In genomic region chr6:145796191-145797023, GRCm38 (mm10) we compare ENCODE assay signal across 8 mouse cellular contexts. TPM values are rescaled to one million over a fixed set of nuclear protein-coding genes. Genes with fewer than 3 reads are reported as not detected.
DNase-seq lines count a peak whose midpoint lies in the region; ATAC-seq and TF ChIP-seq lines count a peak whose summit lies in the region.

No protein-coding gene starts in this region.

- no peak overlapping the region for H3K27ac ChIP-seq in heart, adult 2 months
- H3K27ac ChIP-seq in heart, postnatal 0 days (ENCODE audit: low read depth): peak overlapping the region; percentile 79
- peak overlapping the region; percentile 71 for H3K27ac ChIP-seq in lung, embryonic 15.5 days

- H3K27me3 ChIP-seq in heart, adult 2 months (ENCODE audit: control insufficient read depth, insufficient read depth, low read length): no peaks in the 10 kb centered on the region
- no peaks in the 10 kb centered on the region for H3K27me3 ChIP-seq in heart, postnatal 0 days (ENCODE audit: control insufficient read depth, insufficient read depth, low read length)
- no peaks in the 10 kb centered on the region for H3K27me3 ChIP-seq in lung, embryonic 15.5 days

- peak; percentile 61 for ATAC-seq in heart, postnatal 0 days (ENCODE audit: insufficient read depth, low read depth)
- ATAC-seq in lung, embryonic 15.5 days (ENCODE audit: borderline replicate concordance, extremely low read depth, low FRiP score, low TSS enrichment): no peak

- peaks cover 6% of the 10 kb centered on the region for H3K79me2 ChIP-seq in heart, adult 2 months (replicated peaks; ENCODE audit: control insufficient read depth, insufficient read depth, low read length)

- H3K4me2 ChIP-seq in heart, postnatal 0 days (ENCODE audit: low read depth, low read length): no peak overlapping the region; the same call in 1 of the 2 replicates
- H3K4me2 ChIP-seq in lung, embryonic 15.5 days: 0 out of 2 replicates have a peak overlapping the region, but pooled peaks have one; percentile 10

- no peak for TF ChIP-seq EP300 in heart, adult 2 months (IDR thresholded peaks at IDR 0.05; ENCODE audit: insufficient read depth, low read depth, low read length)
- 0 out of 2 replicates have a peak, but pooled peaks have one; percentile 12 for TF ChIP-seq EP300 in heart, postnatal 0 days (IDR thresholded peaks at IDR 0.05; ENCODE audit: low read depth)

- WGBS in heart, adult 2 months: 31% methylated on average over 14 of the region's 14 CpGs
- 26% methylated on average over 14 of the region's 14 CpGs for WGBS in heart, postnatal 0 days
- 23% methylated on average over 14 of the region's 14 CpGs for WGBS in lung, embryonic 15.5 days

- no peaks in the 10 kb centered on the region for H3K9me3 ChIP-seq in heart, postnatal 0 days (replicated peaks; ENCODE audit: control insufficient read depth, low read length)
- H3K9me3 ChIP-seq in lung, embryonic 15.5 days: no peaks in the 10 kb centered on the region

- no peak overlapping the region for H3K4me3 ChIP-seq in heart, adult 2 months
- no peak overlapping the region for H3K4me3 ChIP-seq in heart, postnatal 0 days (ENCODE audit: low read depth, low read length)
- H3K4me3 ChIP-seq in lung, embryonic 15.5 days: no peak overlapping the region

- TF ChIP-seq POLR2A in heart, adult 2 months (IDR thresholded peaks at IDR 0.05; ENCODE audit: insufficient read depth, low read depth, low read length): no peak

- no peak for DNase-seq in heart, adult 2 months
- no peak for DNase-seq in heart, adult 9 months (ENCODE audit: low spot score in 2 of 2)
- DNase-seq in NIH3T3 (ENCODE audit: low read depth): peak; percentile 67
- peak; percentile 67 for DNase-seq in heart, postnatal 0 days (ENCODE audit: low spot score)
- no peak for DNase-seq in spleen, postnatal 10 days (ENCODE audit: low spot score in 2 of 2)
- no peak for DNase-seq in testis, postnatal 10 days (ENCODE audit: low spot score)
- DNase-seq in layer of hippocampus, adult 9-11 months: no peak

- H3K9ac ChIP-seq in heart, adult 2 months (ENCODE audit: low read depth, low read length): 0 out of 2 replicates have a peak overlapping the region, but pooled peaks have one; percentile 11
- H3K9ac ChIP-seq in heart, postnatal 0 days (replicated peaks; ENCODE audit: low read depth, low read length): no peak overlapping the region
- H3K9ac ChIP-seq in lung, embryonic 15.5 days: no peak overlapping the region

- H3K36me3 ChIP-seq in heart, adult 2 months (ENCODE audit: control insufficient read depth, insufficient read depth, low read length): peaks cover 5% of the 10 kb centered on the region
- H3K36me3 ChIP-seq in heart, postnatal 0 days (replicated peaks; ENCODE audit: control insufficient read depth, insufficient read depth, low read length): no peaks in the 10 kb centered on the region
- no peaks in the 10 kb centered on the region for H3K36me3 ChIP-seq in lung, embryonic 15.5 days

- H3K4me1 ChIP-seq in heart, adult 2 months (ENCODE audit: control insufficient read depth, insufficient read depth, low read length): peaks cover 18% of the 10 kb centered on the region
- peaks cover 26% of the 10 kb centered on the region for H3K4me1 ChIP-seq in heart, postnatal 0 days (ENCODE audit: control insufficient read depth, insufficient read depth)
- peaks cover 43% of the 10 kb centered on the region for H3K4me1 ChIP-seq in lung, embryonic 15.5 days

- intact Hi-C loops in heart, adult 2 months (cut with DNase I): loop anchor here (10.0 kb wide), 1 partner anchor 132 kb away; no protein-coding TSS in a partner anchor

- TF ChIP-seq CTCF in heart, adult 2 months (IDR thresholded peaks at IDR 0.05): peak; percentile 23; the same call in 1 of the 2 replicates
- no peak for TF ChIP-seq CTCF in heart, postnatal 0 days (IDR thresholded peaks at IDR 0.05; ENCODE audit: low read depth)

RNA-seq across cellular contexts. Expression of gene Rassf8, which starts 49.9 kb away (rescaled TPM):
- total RNA-seq in heart, adult 2 months (2021): 10 to 100 TPM; 56.9 to 58.2 TPM
- 18.1 and 36.4 TPM in 2 replicates for polyA plus RNA-seq in heart, adult 2 months (2012; rRNA removed)
- total RNA-seq in heart, postnatal 0 days (2014; rRNA removed; ENCODE audit: low replicate concordance): 40.8 and 72.6 TPM in 2 replicates
- polyA plus RNA-seq in heart, postnatal 0 days (2015; fragmentation: Nextera tagmentation; extraction: Ambion mirVana): 9.5 and 11.1 TPM in 2 replicates
- polyA plus RNA-seq in lung, embryonic 15.5 days (2015; fragmentation: Nextera tagmentation; extraction: Ambion mirVana): 6.7 and 7.8 TPM in 2 replicates

Comparison
In these comparisons a context has a peak if more than half of its experiments do, and no peak if none do; other contexts are left out.
1. DNase-seq: peak in NIH3T3 (single experiment) and heart, postnatal 0 days (single experiment); none in heart, adult 2 months (0 of 2), heart, adult 9 months (0 of 2), spleen, postnatal 10 days (0 of 2), testis, postnatal 10 days (single experiment) and layer of hippocampus, adult 9-11 months (single experiment).